Mouse (Mus musculus) activated CD4-positive, CD25-positive, alpha-beta regulatory T cell, adult 4 months (primary cell): ENCODE measurements at regions not wholly inside any gene's neighbourhood (a gene's known extent, or its start where the extent isn't known, plus 50 kb on each side); places are given as distances from the start of the nearest gene placed in this dataset.

Experiments used
- ATAC-seq: one replicate; pipeline ENCODE4 v1.8.0; 2017

- ATAC-seq, result no peak
Measured at GRCm38 (mm10) chr16:65916831-65917230, 101.8 kb downstream of the Vgll3 start.

DNA sequence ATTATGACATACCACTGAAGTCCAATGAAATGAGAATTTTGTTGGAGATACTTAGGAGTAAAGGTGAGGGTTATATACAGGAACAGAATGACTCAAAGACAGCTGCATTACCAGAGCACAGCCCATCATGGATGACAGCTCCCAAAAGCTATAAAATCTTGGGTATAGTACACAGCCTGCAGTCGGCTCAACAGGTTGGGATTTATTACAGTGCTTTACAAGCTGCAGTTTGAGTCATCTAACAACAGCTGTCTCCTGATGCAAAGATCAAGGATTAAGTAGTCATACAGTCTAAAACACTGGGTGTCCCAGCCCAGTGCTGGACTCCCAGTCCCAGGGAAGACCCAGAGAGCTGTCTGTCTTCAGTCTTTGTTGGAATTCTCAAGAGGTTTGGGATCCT lies 110.9 kb downstream of the Vgll3 start:
- no peak for ATAC-seq

DNA sequence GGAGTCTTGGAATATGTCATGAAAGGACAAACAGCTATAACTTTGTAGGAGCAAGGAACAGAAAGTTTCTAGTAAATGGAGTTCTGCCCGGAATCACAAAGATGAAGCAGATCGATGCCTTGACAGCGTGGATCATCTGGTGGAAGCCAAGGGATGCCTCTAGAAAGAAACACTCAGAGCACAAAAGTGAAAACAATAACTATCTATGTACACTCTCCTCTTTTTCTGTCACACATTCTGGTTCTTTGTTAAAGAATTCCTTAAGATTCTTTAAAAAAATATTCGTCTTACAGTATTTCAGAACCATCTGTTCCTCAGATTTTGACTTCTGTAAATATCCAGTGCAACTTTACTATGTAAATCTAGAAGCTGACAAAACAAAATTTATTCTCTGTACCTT lies 148.8 kb downstream of the Vgll3 start:
- no peak for ATAC-seq

DNA sequence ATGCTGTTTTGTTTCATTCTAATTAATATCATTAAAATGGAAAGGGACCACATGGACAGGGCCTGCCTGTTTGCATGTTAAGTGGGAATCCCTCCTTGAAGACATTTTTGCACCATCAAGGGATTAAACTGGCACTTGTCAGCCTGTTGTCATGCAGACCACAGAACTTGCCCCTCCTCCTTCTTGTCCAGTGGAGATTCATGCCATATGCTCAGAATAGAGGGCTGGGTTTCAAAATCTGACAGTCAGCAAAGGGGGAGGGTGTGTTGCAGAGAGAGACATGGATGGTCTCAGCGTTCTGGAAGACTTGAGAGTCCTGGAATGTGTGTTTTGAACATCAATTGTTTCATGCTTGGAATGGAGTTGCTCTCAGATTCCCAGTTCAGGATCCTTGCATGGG lies 149.2 kb downstream of the Vgll3 start:
- no peak for ATAC-seq

DNA sequence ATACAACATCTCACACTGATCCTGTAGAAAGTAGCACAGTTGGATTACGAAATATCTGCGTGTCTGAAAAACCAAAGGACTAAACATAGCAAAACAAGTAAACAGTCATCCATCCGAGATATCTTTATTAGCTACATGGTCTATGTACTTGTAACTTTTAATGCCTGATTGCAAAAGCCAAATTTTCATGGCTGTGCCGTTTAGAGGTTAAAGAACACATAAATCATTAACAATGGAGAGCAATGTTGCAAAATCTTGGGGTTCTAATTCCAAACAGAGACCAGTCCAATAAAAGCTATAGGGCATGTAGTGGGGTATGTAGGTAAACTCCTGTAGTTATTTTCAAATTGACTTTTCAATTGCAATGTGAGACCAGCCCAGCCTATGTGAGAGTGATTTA lies 162.0 kb downstream of the Vgll3 start:
- no peak for ATAC-seq

- no peak for ATAC-seq
Measured at GRCm38 (mm10) chr16:65987186-65987585, 172.1 kb downstream of the Vgll3 start.

GRCm38 (mm10) chr16:65999343-65999742 lies 184.3 kb downstream of the Vgll3 start:
- no peak for ATAC-seq

DNA sequence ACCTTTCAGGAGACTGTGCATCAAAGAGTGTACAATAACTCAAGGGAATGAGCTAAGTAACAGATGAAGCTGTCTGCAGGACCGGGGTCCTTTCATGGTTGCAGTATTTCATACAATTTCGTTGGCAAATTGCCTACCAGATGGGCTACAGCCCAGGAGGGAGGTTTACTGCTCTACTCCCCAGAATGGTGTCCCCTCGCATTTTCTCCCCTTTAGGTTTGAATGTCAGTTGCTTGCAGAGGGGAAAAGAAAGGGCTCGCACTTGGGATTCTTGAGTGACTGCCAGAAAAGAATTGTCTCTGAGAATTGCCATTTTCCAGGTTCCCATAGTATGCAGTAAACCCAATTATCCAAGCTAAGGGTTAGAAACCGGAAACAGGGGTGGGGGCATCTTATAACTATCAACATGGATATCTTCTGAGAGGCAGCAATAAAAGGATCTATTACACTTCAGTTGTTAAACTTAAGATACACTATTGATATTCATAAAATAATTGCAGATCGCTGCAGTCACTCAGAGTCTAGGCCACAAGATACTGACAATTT lies 185.7 kb downstream of the Vgll3 start:
- ATAC-seq, result no peak

DNA sequence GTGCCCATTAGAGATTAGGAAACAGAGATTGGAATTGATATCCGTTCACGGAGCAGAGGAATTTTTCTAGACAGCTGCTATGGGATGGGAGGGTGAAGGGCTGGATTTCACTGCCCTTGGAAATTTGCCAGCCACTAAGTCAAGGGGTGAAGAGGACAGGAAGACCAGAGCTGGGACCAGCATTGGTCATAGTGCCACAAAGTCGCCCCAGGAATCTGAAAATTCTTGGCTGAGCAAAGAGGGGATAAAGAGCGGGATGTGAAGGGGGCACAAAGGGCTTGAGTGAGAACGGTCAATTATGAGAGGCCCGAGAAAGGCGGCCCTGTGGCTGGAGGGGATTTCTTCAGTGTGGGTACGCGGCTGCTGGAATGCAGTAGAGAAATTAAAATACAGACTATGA lies 189.6 kb downstream of the Vgll3 start:
- no peak for ATAC-seq

DNA sequence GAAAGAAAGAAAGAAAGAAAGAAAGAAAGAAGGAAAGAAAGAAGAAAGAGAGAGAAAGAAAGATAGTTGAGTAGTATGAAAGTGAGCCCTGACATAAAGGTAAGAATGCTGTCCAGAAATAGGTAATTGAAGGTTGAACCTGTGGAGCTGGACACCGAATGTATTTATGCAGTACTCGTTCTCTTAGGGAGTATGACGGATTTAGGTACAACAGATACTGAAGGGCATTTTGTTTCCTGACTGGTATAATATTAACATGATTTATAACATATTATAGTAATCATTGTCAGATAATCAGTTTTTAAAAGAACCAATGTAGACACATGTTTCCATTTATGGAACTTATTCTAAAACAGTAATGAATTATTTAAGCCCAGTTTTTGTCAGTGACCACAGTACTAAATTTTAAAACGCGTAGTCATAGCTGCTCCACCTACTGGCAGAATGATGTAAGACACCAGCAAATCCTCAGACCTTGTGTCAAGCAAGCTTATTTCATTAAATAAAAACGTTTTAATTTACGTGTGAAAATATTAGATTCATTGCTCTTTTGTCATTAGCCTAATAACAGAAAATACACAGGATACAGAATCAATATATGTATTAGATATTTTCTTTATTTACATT lies 191.0 kb downstream of the Vgll3 start:
- peak; percentile 32 for ATAC-seq

- ATAC-seq, result no peak
Measured at GRCm38 (mm10) chr16:66013608-66014007, 198.6 kb downstream of the Vgll3 start.

- ATAC-seq, result no peak
Measured at GRCm38 (mm10) chr16:66014861-66015602, 200.0 kb downstream of the Vgll3 start.

- ATAC-seq, result no peak
Measured at GRCm38 (mm10) chr16:66017040-66017439, 202.0 kb downstream of the Vgll3 start.

DNA sequence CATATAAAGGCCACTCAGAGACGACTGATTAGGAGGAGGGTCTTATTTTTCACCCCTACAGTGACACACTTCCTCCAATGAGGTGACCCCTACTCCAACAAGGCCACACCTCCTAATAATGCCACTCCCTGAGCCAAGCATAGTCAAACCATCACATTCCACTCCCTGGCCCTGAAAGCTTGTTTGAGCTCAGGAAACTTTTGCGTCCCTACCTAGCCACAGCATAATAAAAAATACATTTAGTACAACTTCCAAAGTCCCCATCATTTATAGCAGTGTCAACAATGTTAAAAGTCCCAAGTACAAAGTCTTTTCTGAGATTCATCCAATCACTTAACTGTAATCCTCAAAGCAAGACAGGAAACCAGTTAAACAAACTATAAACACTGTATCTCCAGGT lies 208.3 kb downstream of the Vgll3 start:
- no peak for ATAC-seq
